In the genomic region with DNA sequence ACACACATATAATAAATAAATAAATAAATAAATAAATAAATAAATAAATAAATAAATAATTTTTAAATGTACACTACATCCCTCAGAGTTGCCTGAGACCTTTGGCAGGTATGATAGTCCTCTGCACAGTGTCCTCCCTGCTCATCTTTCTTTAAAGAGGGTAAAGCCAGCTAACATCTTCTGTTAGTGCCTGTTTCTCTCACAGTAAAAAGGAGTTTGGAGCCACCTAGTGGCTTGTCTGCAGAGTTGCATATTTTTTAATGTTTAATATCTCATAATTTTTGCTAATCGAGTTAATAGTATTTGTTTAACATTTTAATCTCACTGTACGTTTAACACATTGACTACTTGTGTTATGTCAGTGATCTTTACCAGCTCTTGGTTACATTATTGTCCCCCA, we compare ENCODE assay signal across 9 mouse cellular contexts.
DNase-seq lines count a peak whose midpoint lies in the region; ATAC-seq and TF ChIP-seq lines count a peak whose summit lies in the region.
"Had no signal": no experiment of that assay in that cellular context is flagged by ENCODE, and none has a peak within 500 bp of the region (broad histone marks: within the 10 kb centered on the region; RNA-seq: fewer than 3 reads in every experiment).

No protein-coding gene starts in this region.

- H3K4me2 ChIP-seq in hindbrain, embryonic 13.5 days = no peak overlapping the region
- H3K4me2 ChIP-seq in neural tube, embryonic 14.5 days (ENCODE audit: low read depth, low read length) = no peak overlapping the region
- H3K4me2 ChIP-seq: limb, embryonic 15.5 days had no signal

- H3K9me3 ChIP-seq in hindbrain, embryonic 13.5 days = no peaks in the 10 kb centered on the region
- no peaks in the 10 kb centered on the region for H3K9me3 ChIP-seq in neural tube, embryonic 14.5 days (ENCODE audit: control insufficient read depth, low read length)
- H3K9me3 ChIP-seq: limb, embryonic 15.5 days had no signal

- no peak overlapping the region for H3K4me3 ChIP-seq in left cerebral cortex, adult 2 months
- H3K4me3 ChIP-seq in hindbrain, embryonic 13.5 days = no peak overlapping the region
- no peak overlapping the region for H3K4me3 ChIP-seq in neural tube, embryonic 14.5 days (ENCODE audit: low read depth, low read length)
- H3K4me3 ChIP-seq: limb, embryonic 15.5 days had no signal

- ATAC-seq in activated CD4-positive, CD25-positive, alpha-beta regulatory T cell, adult 4 months = peak; percentile 40
- ATAC-seq in hindbrain, embryonic 13.5 days (ENCODE audit: low FRiP score) = peak; percentile 69; the same call in 1 of the 2 replicates
- ATAC-seq in neural tube, embryonic 14.5 days (ENCODE audit: low read depth) = peak; percentile 83
- no peak for ATAC-seq in erythroblast, adult 5-6 weeks (replicated peaks; ENCODE audit: low FRiP score, poor library complexity, severe bottlenecking)

- no peaks in the 10 kb centered on the region for H3K27me3 ChIP-seq in hindbrain, embryonic 13.5 days
- no peaks in the 10 kb centered on the region for H3K27me3 ChIP-seq in neural tube, embryonic 14.5 days (ENCODE audit: control insufficient read depth, insufficient read depth, low read length)
- H3K27me3 ChIP-seq: limb, embryonic 15.5 days had no signal

- no peaks in the 10 kb centered on the region for H3K36me3 ChIP-seq in hindbrain, embryonic 13.5 days
- no peaks in the 10 kb centered on the region for H3K36me3 ChIP-seq in neural tube, embryonic 14.5 days (ENCODE audit: control insufficient read depth, insufficient read depth, low read length)
- H3K36me3 ChIP-seq: limb, embryonic 15.5 days had no signal

- no peak for DNase-seq in left cerebral cortex, adult 2 months (ENCODE audit: extremely low spot score in 1 of 2, low spot score in 2 of 2)
- no peak for DNase-seq in left cerebral cortex, postnatal 10 days (ENCODE audit: extremely low spot score in 1 of 2, low spot score in 2 of 2)
- no peak for DNase-seq in spleen, postnatal 14 days (ENCODE audit: low spot score in 2 of 2)
- no peak for DNase-seq in layer of hippocampus, postnatal 36 days

- H3K4me1 ChIP-seq in hindbrain, embryonic 13.5 days (replicated peaks) = 0 out of 2 replicates have a peak, but pooled peaks cover 2% of the 10 kb centered on the region
- H3K4me1 ChIP-seq in neural tube, embryonic 14.5 days (ENCODE audit: control insufficient read depth, insufficient read depth, low read length) = no peaks in the 10 kb centered on the region
- H3K4me1 ChIP-seq: limb, embryonic 15.5 days had no signal

- peak; percentile 85 for TF ChIP-seq CTCF in left cerebral cortex, adult 2 months (IDR thresholded peaks at IDR 0.05)

- no peak overlapping the region for H3K27ac ChIP-seq in left cerebral cortex, adult 2 months
- H3K27ac ChIP-seq in hindbrain, embryonic 13.5 days = no peak overlapping the region
- no peak overlapping the region for H3K27ac ChIP-seq in neural tube, embryonic 14.5 days (ENCODE audit: low read depth, low read length)
- H3K27ac ChIP-seq: limb, embryonic 15.5 days had no signal

- 9% methylated on average over 2 of the region's 2 CpGs for WGBS in hindbrain, embryonic 13.5 days
- WGBS in neural tube, embryonic 14.5 days = 10% methylated on average over 2 of the region's 2 CpGs

- no peak overlapping the region for H3K9ac ChIP-seq in hindbrain, embryonic 13.5 days
- no peak overlapping the region for H3K9ac ChIP-seq in neural tube, embryonic 14.5 days (replicated peaks; ENCODE audit: low read depth, low read length)
- H3K9ac ChIP-seq: limb, embryonic 15.5 days had no signal

- intact Hi-C loops in left cerebral cortex, adult 2 months (cut with DNase I) = loop anchor here (2.0 kb wide), 2 partner anchors 1809 to 1957 kb away; no protein-coding TSS in a partner anchor
- intact Hi-C loops in left cerebral cortex, postnatal 10 days (cut with DNase I) = no loop called here
